Mouse (Mus musculus) G1E (cell line): ENCODE data around the gene Gm12394. TPM values are rescaled to one million over a fixed set of nuclear protein-coding genes. Genes with fewer than 3 reads are reported as not detected.
A peak's percentile ranks its signal among the peaks of the same experiment; 100 is the strongest.

Experiments
- ATAC-seq: 2 replicates; pipeline ENCODE4 v1.8.0; 2016; ENCODE audit warnings: mild to moderate bottlenecking; ENCODE audit not compliant: insufficient number of reproducible peaks, poor library complexity, low FRiP score, severe bottlenecking; ENCODE audit errors: extremely low read depth
- DNase-seq: peaks from one replicate; pipeline ENCODE4 v3.0.0; 2012; ENCODE audit warnings: low spot score
- H3K27me3 ChIP-seq: 2 replicates; pipeline ENCODE4 v1.6.1; 2012; ENCODE audit warnings: mild to moderate bottlenecking, low read length, inconsistent platforms; ENCODE audit not compliant: insufficient read depth
- H3K36me3 ChIP-seq: replicated peaks from 2 replicates; pipeline ENCODE3; 2012; ENCODE audit warnings: mild to moderate bottlenecking, inconsistent platforms
- H3K4me1 ChIP-seq: 2 replicates; pipeline ENCODE4 v1.6.1; 2012; ENCODE audit warnings: low read depth, low read length, inconsistent platforms, mixed read lengths; ENCODE audit not compliant: insufficient read depth
- H3K4me3 ChIP-seq: 2 replicates; pipeline ENCODE4 v1.5.1; 2012; ENCODE audit warnings: low read depth, mild to moderate bottlenecking, inconsistent platforms, low read length, moderate library complexity, mixed read lengths
- H3K9me3 ChIP-seq: replicated peaks from 2 replicates; pipeline ENCODE4 v1.6.1; 2012; ENCODE audit warnings: inconsistent platforms
- CTCF ChIP-seq: IDR thresholded peaks from 2 replicates; pipeline ENCODE4 v1.5.1; 2012; ENCODE audit warnings: low read depth, low read length, inconsistent platforms, mixed read lengths
- GATA1 ChIP-seq: IDR thresholded peaks from 2 replicates; pipeline ENCODE4 v1.6.1; 2012; ENCODE audit warnings: borderline replicate concordance, low read length, inconsistent platforms, mixed read lengths
- GATA2 ChIP-seq: IDR thresholded peaks from 2 replicates; pipeline ENCODE4 v1.6.1; 2012; ENCODE audit warnings: low read depth, low read length, inconsistent platforms, borderline replicate concordance
- POLR2AphosphoS5 ChIP-seq: IDR thresholded peaks from 2 replicates; pipeline ENCODE4 v1.6.1; 2012; ENCODE audit warnings: low read depth, low read length, inconsistent platforms; ENCODE audit not compliant: insufficient replicate concordance
- TAL1 ChIP-seq: conservative IDR thresholded peaks from 2 replicates; pipeline ENCODE4 v1.6.1; 2012; ENCODE audit warnings: low read depth, low read length, inconsistent platforms, mixed read lengths
- polyA plus RNA-seq: library from polyadenylated mRNA; stranded (reverse); fragments of >175 nt; gene quantifications from 2 replicates; pipeline ENCODE4 v1.2.3, GENCODE M21; 2012
- total RNA-seq, 2 experiments: library from RNA; stranded (forward) in 1 of 2; stranded (reverse) in 1 of 2; fragments of 200-1000 nt in 1 of 2; fragments of >200 nt in 1 of 2; fragmentation: Nextera tagmentation in 1 of 2; gene quantifications; 2 replicates each; pipeline ENCODE4 v1.2.3; 2014 to 2017

The Gm12394 gene
- total and polyA plus RNA-seq, 3 experiments, result 0.60 TPM; not detected in 2

DNA sequence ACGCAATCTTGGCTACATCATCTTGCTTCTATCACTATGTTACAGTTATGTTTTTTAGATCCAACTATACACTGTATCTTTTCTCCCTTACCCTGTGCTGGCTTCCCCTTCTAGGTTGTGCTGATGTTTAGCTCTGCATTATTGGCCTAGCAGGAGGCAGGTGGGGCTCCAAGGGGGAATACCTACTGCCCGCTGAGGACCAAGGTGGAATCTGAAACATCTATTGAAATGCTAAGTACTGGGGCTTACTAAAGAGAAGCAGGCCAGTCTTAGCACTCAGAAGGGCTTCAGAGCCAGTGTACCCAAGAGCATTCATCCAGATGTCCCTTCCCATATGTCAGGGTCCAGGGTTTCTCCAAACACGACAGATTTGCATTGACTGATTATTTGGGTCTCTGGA is 42.3 kb upstream of the Gm12394 start:
- no peak for TF ChIP-seq POLR2AphosphoS5
- no peaks in the 10 kb centered on the region; the same call in none of the 2 replicates for H3K27me3 ChIP-seq
- no peak for ATAC-seq
- DNase-seq, result no peak
- no peak overlapping the region for H3K4me3 ChIP-seq
- no peaks in the 10 kb centered on the region for H3K9me3 ChIP-seq
- H3K36me3 ChIP-seq, result no peaks in the 10 kb centered on the region
- H3K4me1 ChIP-seq, result peaks cover 28% of the 10 kb centered on the region

GRCm38 (mm10) chr4:42895118-42895517 is 38.5 kb upstream of the Gm12394 start:
- Histone ChIP-seq H3K9me3 (no peaks in the 10 kb centered on the region), H3K4me3 (no peak overlapping the region), H3K36me3 (no peaks in the 10 kb centered on the region), H3K4me1 (peaks cover 10% of the 10 kb centered on the region; the same call in 1 of the 2 replicates), H3K27me3 (no peaks in the 10 kb centered on the region; the same call in 1 of the 2 replicates)
- ATAC-seq (no peak), DNase-seq (no peak)
- TF ChIP-seq GATA1, result no peak
- no peak for TF ChIP-seq CTCF
- no peak for TF ChIP-seq POLR2AphosphoS5
- TF ChIP-seq TAL1, result no peak
- TF ChIP-seq GATA2, result no peak

DNA sequence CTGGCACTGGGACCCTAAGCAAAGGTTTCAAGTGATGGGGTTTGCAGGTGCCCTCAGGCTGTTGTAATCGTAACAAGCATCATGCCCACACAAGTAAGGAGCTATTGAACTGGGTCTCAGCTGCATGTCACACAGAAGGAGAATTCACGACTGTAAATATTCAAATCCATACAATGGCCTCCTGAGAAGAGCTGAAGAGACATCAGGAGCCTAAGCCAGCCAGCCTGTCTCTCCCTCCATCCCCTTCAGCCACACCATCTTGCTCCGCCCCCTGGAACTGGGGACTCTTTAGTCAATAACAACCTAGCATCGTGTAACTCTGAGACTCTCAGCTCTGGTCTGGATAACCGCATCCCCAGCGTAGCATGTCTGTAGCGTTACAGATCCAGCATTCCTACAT is 34.6 kb upstream of the Gm12394 start:
- Histone ChIP-seq H3K4me3 (no peak overlapping the region), H3K27me3 (no peaks in the 10 kb centered on the region), H3K9me3 (no peaks in the 10 kb centered on the region), H3K4me1 (peaks cover 10% of the 10 kb centered on the region; the same call in 1 of the 2 replicates), H3K36me3 (no peaks in the 10 kb centered on the region)
- ATAC-seq (no peak), DNase-seq (no peak)
- TF ChIP-seq POLR2AphosphoS5 (no peak), CTCF (no peak)

DNA sequence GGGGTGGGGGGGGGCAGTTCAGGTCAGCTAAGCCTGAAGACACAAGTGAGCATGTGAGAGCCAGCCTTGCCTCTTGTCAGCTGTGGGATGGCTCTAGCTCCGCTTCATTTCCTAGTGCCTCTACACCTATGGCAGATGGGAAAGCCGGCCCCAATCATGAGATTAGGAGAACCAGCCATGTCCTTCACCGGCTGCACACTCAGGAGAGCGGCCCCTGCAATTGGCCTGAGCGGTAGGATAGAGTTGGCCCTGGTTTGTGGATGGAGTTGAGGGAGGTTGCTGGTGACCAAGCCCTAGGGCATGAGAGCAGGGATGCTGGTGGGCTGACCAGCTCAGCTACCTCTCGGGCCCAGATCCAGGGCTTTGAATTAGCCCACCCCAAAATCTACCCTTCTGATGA is 32.2 kb upstream of the Gm12394 start:
- ATAC-seq, result no peak
- TF ChIP-seq CTCF (no peak), TAL1 (no peak), GATA2 (no peak), GATA1 (no peak), POLR2AphosphoS5 (no peak)
- no peaks in the 10 kb centered on the region for H3K9me3 ChIP-seq
- H3K27me3 ChIP-seq, result no peaks in the 10 kb centered on the region
- H3K4me1 ChIP-seq, result peaks cover 9% of the 10 kb centered on the region
- H3K36me3 ChIP-seq, result no peaks in the 10 kb centered on the region
- H3K4me3 ChIP-seq, result no peak overlapping the region
- DNase-seq, result no peak

DNA sequence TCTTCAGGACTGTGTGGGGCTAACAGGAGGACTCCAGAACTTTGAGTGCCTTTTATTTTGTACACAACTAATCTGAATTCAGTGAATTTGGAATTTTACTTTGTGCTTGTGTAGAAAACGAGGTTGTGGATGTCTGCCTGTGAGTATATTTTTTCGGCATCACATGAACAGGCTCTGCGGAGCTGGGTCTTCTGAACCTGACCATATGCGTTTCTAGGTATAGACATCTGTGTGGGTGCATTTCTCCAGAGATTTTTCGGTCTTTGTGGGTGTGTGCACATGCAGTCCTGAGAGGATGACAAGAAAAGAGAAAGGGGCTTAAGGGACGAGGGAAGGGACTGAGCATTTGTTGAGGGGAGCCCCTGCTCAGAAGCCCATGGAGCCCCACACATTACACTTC is 30.4 kb upstream of the Gm12394 start:
- DNase-seq (no peak), ATAC-seq (no peak)
- Histone ChIP-seq H3K27me3 (no peaks in the 10 kb centered on the region), H3K4me1 (peaks cover 16% of the 10 kb centered on the region), H3K4me3 (no peak overlapping the region), H3K9me3 (no peaks in the 10 kb centered on the region), H3K36me3 (no peaks in the 10 kb centered on the region)
- no peak for TF ChIP-seq CTCF
- no peak for TF ChIP-seq TAL1
- no peak for TF ChIP-seq POLR2AphosphoS5
- no peak for TF ChIP-seq GATA2
- no peak for TF ChIP-seq GATA1

DNA sequence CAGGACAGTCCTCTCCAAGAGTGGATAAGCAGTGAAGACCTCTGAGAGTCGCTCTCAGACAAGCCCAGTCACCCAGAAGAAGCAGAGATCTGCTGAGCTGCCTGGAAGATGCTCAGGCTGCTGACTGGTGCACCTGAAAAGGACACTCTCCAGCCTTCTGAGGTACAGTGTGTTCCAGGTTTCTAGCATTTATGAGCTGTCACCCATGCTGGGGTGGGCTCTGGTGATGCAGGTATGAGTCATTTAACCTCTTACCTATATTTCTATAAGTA is 24.0 kb upstream of the Gm12394 start:
- H3K27me3 ChIP-seq, result no peaks in the 10 kb centered on the region
- H3K36me3 ChIP-seq, result peaks cover 14% of the 10 kb centered on the region
- peak overlapping the region; percentile 35; the same call in 1 of the 2 replicates for H3K4me3 ChIP-seq
- ATAC-seq (no peak), DNase-seq (no peak)
- TF ChIP-seq GATA2, result no peak
- TF ChIP-seq GATA1, result no peak
- TF ChIP-seq CTCF, result no peak
- no peak for TF ChIP-seq POLR2AphosphoS5
- no peak for TF ChIP-seq TAL1
- H3K4me1 ChIP-seq, result peaks cover 62% of the 10 kb centered on the region
- peaks cover 3% of the 10 kb centered on the region for H3K9me3 ChIP-seq

GRCm38 (mm10) chr4:42879829-42880676 is 23.5 kb upstream of the Gm12394 start:
- H3K4me3 ChIP-seq, result peak overlapping the region; percentile 35; the same call in 1 of the 2 replicates
- H3K36me3 ChIP-seq, result peaks cover 16% of the 10 kb centered on the region
- H3K27me3 ChIP-seq, result no peaks in the 10 kb centered on the region
- peaks cover 65% of the 10 kb centered on the region for H3K4me1 ChIP-seq
- H3K9me3 ChIP-seq, result peaks cover 3% of the 10 kb centered on the region
- DNase-seq (peak; percentile 67), ATAC-seq (peak; percentile 89)
- TF ChIP-seq TAL1 (peak; percentile 99), CTCF (no peak), GATA2 (peak; percentile 84; the same call in 1 of the 2 replicates)
